Mouse (Mus musculus): Measurements from ENCODE around the gene Pycr2.

- TF ChIP-seq GATA2 (IDR thresholded peaks at IDR 0.05; ENCODE audit: borderline replicate concordance, low read depth, low read length) (no peak), CTCF (IDR thresholded peaks at IDR 0.05; ENCODE audit: low read depth, low read length) (0 out of 2 replicates have a peak, but pooled peaks have one; percentile 17), TAL1 (conservative IDR thresholded peaks at IDR 0.05; ENCODE audit: low read depth, low read length) (no peak), GATA1 (IDR thresholded peaks at IDR 0.05; ENCODE audit: borderline replicate concordance, low read length) (no peak)
Observed at GRCm38 (mm10) chr1:180901107-180901506, 3.0 kb upstream of the Pycr2 start.

All from G1E (cell line).